Mouse (Mus musculus): ENCODE measurements around the gene Adam23. TPM values are rescaled to one million over a fixed set of nuclear protein-coding genes. Genes with fewer than 3 reads are reported as not detected.

Gene Adam23
- polyA plus RNA-seq, 1 experiment from 2014 or later = 9.3 TPM

DNA sequence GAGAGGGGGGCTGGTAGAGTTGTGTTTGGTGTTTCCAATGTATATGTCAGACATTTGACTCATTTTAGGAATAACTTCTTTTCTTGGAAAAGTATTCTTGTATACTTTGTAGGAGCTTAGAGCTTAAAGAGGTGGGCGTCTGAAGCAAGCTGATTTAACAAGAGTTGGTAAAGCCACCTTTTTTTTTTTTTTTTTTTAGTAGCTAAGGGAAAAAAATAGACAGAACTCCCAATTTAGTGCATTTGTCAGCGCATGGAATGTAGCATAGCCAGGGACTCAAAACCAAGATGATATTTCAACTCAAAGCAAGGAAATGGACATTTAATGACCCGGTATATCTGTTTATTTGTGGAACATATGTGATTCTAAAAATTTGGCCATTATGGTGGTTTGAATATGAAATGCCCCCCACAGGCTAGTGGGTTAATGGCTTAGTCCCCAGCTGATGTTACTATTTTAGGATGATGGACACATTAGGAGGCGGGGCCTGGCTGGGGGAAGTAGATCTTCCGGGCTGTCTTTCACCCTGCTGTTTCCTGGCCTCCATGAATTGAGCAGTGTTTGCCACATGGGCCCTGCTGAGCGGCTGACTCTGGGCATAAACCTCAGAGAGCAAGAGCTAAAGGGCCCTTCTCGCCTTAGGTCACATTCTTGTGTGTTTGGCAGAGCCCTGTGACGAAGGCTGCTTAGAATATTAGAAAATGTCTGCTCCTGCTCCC, 12.3 kb downstream of the Adam23 start:
- Histone ChIP-seq H3K4me3 (ENCODE audit: low read depth, low read length) (no peak overlapping the region), H3K9ac (ENCODE audit: low read depth, low read length) (no peak overlapping the region), H3K27me3 (replicated peaks; ENCODE audit: control insufficient read depth, insufficient read depth, low read length) (no peaks in the 10 kb centered on the region), H3K9me3 (ENCODE audit: control insufficient read depth, low read length) (no peaks in the 10 kb centered on the region), H3K4me1 (ENCODE audit: control insufficient read depth, insufficient read depth, low read length) (no peaks in the 10 kb centered on the region), H3K27ac (replicated peaks; ENCODE audit: low read depth, low read length) (no peak overlapping the region), H3K4me2 (ENCODE audit: low read depth, low read length) (no peak overlapping the region), H3K36me3 (ENCODE audit: control insufficient read depth, insufficient read depth, low read length) (no peaks in the 10 kb centered on the region)
- WGBS = 51% methylated on average over 8 of the region's 8 CpGs
- peak; percentile 12 for DNase-seq (ENCODE audit: low spot score)
- ATAC-seq (ENCODE audit: low read depth) = 0 out of 2 replicates have a peak, but pooled peaks have one; percentile 22

DNA sequence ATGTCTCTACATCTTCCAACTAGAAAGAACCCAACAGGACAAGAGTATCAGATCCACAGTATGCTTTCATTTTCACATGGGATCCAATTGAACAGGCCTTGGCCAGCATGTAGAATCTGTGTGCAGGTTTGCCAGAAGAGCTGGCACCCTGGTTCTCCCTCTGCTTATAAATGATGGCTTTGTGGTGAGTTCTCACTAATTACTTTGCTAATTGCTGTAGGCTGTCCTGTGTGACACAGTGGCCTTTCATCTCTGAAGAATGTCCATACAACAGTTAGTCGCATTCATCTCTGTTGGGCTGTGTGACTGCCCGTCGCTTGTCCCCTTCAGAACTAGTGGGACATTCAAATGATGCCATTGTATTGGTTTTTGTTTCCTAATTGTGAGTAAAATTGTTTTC, 13.5 kb downstream of the Adam23 start:
- no peaks in the 10 kb centered on the region for H3K4me1 ChIP-seq (ENCODE audit: control insufficient read depth, insufficient read depth, low read length)
- no peaks in the 10 kb centered on the region for H3K27me3 ChIP-seq (replicated peaks; ENCODE audit: control insufficient read depth, insufficient read depth, low read length)
- H3K4me2 ChIP-seq (ENCODE audit: low read depth, low read length) = no peak overlapping the region
- H3K36me3 ChIP-seq (ENCODE audit: control insufficient read depth, insufficient read depth, low read length) = no peaks in the 10 kb centered on the region
- no peak overlapping the region for H3K9ac ChIP-seq (ENCODE audit: low read depth, low read length)
- H3K9me3 ChIP-seq (ENCODE audit: control insufficient read depth, low read length) = no peaks in the 10 kb centered on the region
- 62% methylated on average over 3 of the region's 3 CpGs for WGBS
- no peak overlapping the region for H3K27ac ChIP-seq (replicated peaks; ENCODE audit: low read depth, low read length)
- H3K4me3 ChIP-seq (ENCODE audit: low read depth, low read length) = no peak overlapping the region
- ATAC-seq (ENCODE audit: low read depth) (no peak), DNase-seq (ENCODE audit: low spot score) (no peak)

DNA sequence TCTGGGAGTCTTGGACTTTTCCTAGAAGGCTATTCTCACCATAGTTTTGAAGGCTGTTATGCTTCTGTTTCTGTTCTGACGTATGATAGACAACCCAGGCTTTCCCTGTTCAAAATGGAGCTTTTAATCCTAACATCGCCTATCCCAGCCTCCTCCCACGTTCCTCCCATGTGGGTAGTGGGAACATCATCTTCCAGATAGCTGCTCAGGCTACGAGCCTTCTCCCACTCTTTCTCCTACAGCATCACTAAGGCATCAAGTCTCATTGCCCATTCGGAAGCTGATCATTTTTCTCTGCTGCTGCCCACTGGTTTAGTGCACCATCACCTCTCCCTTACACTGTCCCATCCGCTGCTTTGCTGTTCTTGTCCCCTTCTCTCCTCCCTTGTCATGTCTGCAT, 14.2 kb downstream of the Adam23 start:
- no peak overlapping the region for H3K4me2 ChIP-seq (ENCODE audit: low read depth, low read length)
- no peak overlapping the region for H3K9ac ChIP-seq (ENCODE audit: low read depth, low read length)
- 80% methylated on average over 6 of the region's 6 CpGs for WGBS

DNA sequence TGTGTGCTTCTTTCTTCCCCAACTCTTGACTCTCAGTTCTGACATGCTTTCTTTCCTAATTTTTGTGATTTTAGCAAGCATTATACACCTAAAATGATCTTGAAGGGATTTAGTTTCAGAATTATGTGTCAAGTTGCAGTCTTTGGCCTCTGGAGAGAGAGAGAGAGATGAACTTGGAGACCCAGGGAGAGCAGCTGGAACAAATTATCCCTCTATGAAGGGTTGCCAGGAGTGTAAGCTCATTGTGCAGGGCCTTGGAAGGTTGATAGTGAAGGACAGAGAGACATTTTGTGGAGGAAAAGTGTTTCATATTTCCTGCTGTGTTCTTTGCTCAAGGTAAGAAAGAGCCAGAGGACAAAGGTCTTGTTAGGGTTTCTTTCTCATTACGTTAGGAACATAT, 18.8 kb downstream of the Adam23 start:
- H3K4me3 ChIP-seq (ENCODE audit: low read depth, low read length) = no peak overlapping the region
- H3K9me3 ChIP-seq (ENCODE audit: control insufficient read depth, low read length) = no peaks in the 10 kb centered on the region
- 43% methylated on average over 1 of the region's 1 CpGs for WGBS
- no peak overlapping the region for H3K27ac ChIP-seq (replicated peaks; ENCODE audit: low read depth, low read length)
- no peaks in the 10 kb centered on the region for H3K27me3 ChIP-seq (replicated peaks; ENCODE audit: control insufficient read depth, insufficient read depth, low read length)
- peak; percentile 42 for DNase-seq (ENCODE audit: low spot score)
- H3K4me1 ChIP-seq (ENCODE audit: control insufficient read depth, insufficient read depth, low read length) = 0 out of 2 replicates have a peak, but pooled peaks cover 4% of the 10 kb centered on the region
- no peak overlapping the region for H3K9ac ChIP-seq (ENCODE audit: low read depth, low read length)
- H3K36me3 ChIP-seq (ENCODE audit: control insufficient read depth, insufficient read depth, low read length) = no peaks in the 10 kb centered on the region
- ATAC-seq (ENCODE audit: low read depth) = no peak
- no peak overlapping the region for H3K4me2 ChIP-seq (ENCODE audit: low read depth, low read length)

More for the DNA sequence above, 14.2 kb downstream of the Adam23 start:
- Histone ChIP-seq H3K27me3 (replicated peaks; ENCODE audit: control insufficient read depth, insufficient read depth, low read length) (no peaks in the 10 kb centered on the region), H3K4me3 (ENCODE audit: low read depth, low read length) (no peak overlapping the region), H3K27ac (replicated peaks; ENCODE audit: low read depth, low read length) (no peak overlapping the region), H3K4me1 (ENCODE audit: control insufficient read depth, insufficient read depth, low read length) (0 out of 2 replicates have a peak, but pooled peaks cover 4% of the 10 kb centered on the region), H3K9me3 (ENCODE audit: control insufficient read depth, low read length) (no peaks in the 10 kb centered on the region), H3K36me3 (ENCODE audit: control insufficient read depth, insufficient read depth, low read length) (no peaks in the 10 kb centered on the region)
- ATAC-seq (ENCODE audit: low read depth) (no peak), DNase-seq (ENCODE audit: low spot score) (no peak)

DNA sequence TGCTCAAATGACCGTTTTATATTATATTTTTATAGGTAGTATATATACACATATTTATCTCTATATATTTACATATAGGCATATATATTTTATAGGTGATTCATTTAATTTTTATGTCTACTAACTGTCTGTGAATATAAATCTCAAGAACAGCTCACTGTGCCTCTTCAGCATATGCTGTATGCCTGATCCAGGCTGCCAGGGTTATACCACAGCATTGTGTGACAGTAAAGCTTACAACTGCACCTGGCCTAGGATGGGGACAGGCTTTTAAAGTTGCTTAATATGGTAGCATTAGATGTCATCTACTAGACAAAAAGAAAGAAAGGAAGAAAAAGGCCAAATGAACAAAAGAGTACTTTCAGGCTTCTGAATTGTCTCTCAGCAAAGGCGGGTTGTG, 27.6 kb downstream of the Adam23 start:
- H3K9me3 ChIP-seq (ENCODE audit: control insufficient read depth, low read length) = no peaks in the 10 kb centered on the region
- H3K27me3 ChIP-seq (replicated peaks; ENCODE audit: control insufficient read depth, insufficient read depth, low read length) = no peaks in the 10 kb centered on the region
- WGBS = 73% methylated on average over 2 of the region's 2 CpGs
- H3K27ac ChIP-seq (replicated peaks; ENCODE audit: low read depth, low read length) = no peak overlapping the region
- H3K4me1 ChIP-seq (ENCODE audit: control insufficient read depth, insufficient read depth, low read length) = no peaks in the 10 kb centered on the region
- no peak overlapping the region for H3K4me3 ChIP-seq (ENCODE audit: low read depth, low read length)
- no peak for ATAC-seq (ENCODE audit: low read depth)
- no peak for DNase-seq (ENCODE audit: low spot score)
- H3K9ac ChIP-seq (ENCODE audit: low read depth, low read length) = no peak overlapping the region
- H3K4me2 ChIP-seq (ENCODE audit: low read depth, low read length) = no peak overlapping the region
- no peaks in the 10 kb centered on the region for H3K36me3 ChIP-seq (ENCODE audit: control insufficient read depth, insufficient read depth, low read length)

DNA sequence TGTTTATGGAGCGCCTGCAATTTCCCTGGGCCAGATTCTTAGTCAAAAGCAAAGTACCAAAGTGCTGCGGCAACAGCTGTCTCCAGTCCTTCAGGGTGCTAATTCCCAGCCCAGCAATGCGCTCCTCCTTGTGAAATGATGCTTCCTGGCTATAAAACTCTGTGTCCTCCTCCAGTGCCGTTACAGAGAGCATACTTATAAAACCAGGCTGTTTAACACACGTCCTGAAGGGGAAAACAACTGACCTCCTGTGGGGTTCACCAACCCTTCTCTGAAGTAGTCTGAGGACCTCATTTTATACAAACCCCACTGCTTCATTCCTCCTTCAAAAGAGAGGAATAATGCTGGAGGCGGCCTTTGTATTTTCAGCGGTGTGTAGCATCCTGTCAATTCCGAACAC, 28.0 kb downstream of the Adam23 start:
- H3K9ac ChIP-seq (ENCODE audit: low read depth, low read length) = no peak overlapping the region
- H3K27ac ChIP-seq (replicated peaks; ENCODE audit: low read depth, low read length) = no peak overlapping the region
- ATAC-seq (ENCODE audit: low read depth) (no peak), DNase-seq (ENCODE audit: low spot score) (no peak)
- no peak overlapping the region for H3K4me3 ChIP-seq (ENCODE audit: low read depth, low read length)
- H3K4me2 ChIP-seq (ENCODE audit: low read depth, low read length) = no peak overlapping the region
- H3K4me1 ChIP-seq (ENCODE audit: control insufficient read depth, insufficient read depth, low read length) = no peaks in the 10 kb centered on the region
- WGBS = 48% methylated on average over 8 of the region's 8 CpGs
- H3K9me3 ChIP-seq (ENCODE audit: control insufficient read depth, low read length) = no peaks in the 10 kb centered on the region
- no peaks in the 10 kb centered on the region for H3K36me3 ChIP-seq (ENCODE audit: control insufficient read depth, insufficient read depth, low read length)
- H3K27me3 ChIP-seq (replicated peaks; ENCODE audit: control insufficient read depth, insufficient read depth, low read length) = no peaks in the 10 kb centered on the region

DNA sequence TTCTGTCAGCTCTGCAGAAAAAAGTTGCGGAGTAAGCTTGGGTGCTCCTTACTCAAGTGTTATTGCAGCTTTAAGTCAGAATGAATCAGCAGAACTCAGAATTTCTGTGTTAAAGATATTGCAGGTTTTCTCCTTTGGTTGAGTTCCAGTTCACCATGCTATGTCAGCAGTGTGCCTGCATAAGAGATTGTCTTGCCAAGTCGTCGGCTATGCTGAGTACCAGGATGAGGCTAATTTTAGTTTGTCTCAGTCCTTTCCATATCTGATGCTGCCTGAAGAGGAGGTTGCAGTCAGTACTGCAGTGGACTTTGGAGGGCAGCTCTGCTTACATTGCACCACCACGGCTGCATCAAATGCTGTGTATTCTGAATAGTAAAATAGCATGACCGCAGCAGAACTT, 33.3 kb downstream of the Adam23 start:
- no peaks in the 10 kb centered on the region for H3K36me3 ChIP-seq (ENCODE audit: control insufficient read depth, insufficient read depth, low read length)
- no peaks in the 10 kb centered on the region for H3K9me3 ChIP-seq (ENCODE audit: control insufficient read depth, low read length)
- DNase-seq (ENCODE audit: low spot score) = no peak
- no peak overlapping the region for H3K9ac ChIP-seq (ENCODE audit: low read depth, low read length)
- H3K4me3 ChIP-seq (ENCODE audit: low read depth, low read length) = no peak overlapping the region
- 85% methylated on average over 5 of the region's 5 CpGs for WGBS
- no peak for ATAC-seq (ENCODE audit: low read depth)
- no peaks in the 10 kb centered on the region for H3K27me3 ChIP-seq (replicated peaks; ENCODE audit: control insufficient read depth, insufficient read depth, low read length)
- H3K27ac ChIP-seq (replicated peaks; ENCODE audit: low read depth, low read length) = no peak overlapping the region
- no peaks in the 10 kb centered on the region for H3K4me1 ChIP-seq (ENCODE audit: control insufficient read depth, insufficient read depth, low read length)
- no peak overlapping the region for H3K4me2 ChIP-seq (ENCODE audit: low read depth, low read length)

DNA sequence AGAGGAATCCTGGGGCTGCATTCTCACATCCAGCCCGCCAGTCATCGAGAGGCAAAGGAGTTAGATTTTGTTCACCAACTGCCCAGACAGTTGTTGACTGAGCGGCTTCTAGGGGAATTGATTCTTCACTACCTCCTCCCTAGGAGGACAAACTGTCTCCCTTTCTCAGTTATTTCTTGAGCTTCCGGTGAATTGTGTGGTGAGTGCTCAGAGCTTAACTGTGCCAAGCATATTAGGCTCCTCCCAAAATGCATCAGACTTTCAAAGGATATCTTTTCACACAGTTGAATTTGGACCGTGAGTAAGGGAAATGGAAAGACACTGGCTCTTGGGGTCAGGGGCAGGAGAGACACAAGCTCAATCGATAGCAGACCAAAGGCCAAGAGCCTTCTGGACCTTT, 39.0 kb downstream of the Adam23 start:
- no peak for ATAC-seq (ENCODE audit: low read depth)
- H3K27me3 ChIP-seq (replicated peaks; ENCODE audit: control insufficient read depth, insufficient read depth, low read length) = no peaks in the 10 kb centered on the region
- H3K4me3 ChIP-seq (ENCODE audit: low read depth, low read length) = no peak overlapping the region
- no peaks in the 10 kb centered on the region for H3K4me1 ChIP-seq (ENCODE audit: control insufficient read depth, insufficient read depth, low read length)
- 91% methylated on average over 6 of the region's 6 CpGs for WGBS
- DNase-seq (ENCODE audit: low spot score) = no peak
- no peak overlapping the region for H3K27ac ChIP-seq (replicated peaks; ENCODE audit: low read depth, low read length)
- H3K4me2 ChIP-seq (ENCODE audit: low read depth, low read length) = no peak overlapping the region
- H3K9ac ChIP-seq (ENCODE audit: low read depth, low read length) = no peak overlapping the region
- H3K36me3 ChIP-seq (ENCODE audit: control insufficient read depth, insufficient read depth, low read length) = no peaks in the 10 kb centered on the region
- H3K9me3 ChIP-seq (ENCODE audit: control insufficient read depth, low read length) = no peaks in the 10 kb centered on the region

DNA sequence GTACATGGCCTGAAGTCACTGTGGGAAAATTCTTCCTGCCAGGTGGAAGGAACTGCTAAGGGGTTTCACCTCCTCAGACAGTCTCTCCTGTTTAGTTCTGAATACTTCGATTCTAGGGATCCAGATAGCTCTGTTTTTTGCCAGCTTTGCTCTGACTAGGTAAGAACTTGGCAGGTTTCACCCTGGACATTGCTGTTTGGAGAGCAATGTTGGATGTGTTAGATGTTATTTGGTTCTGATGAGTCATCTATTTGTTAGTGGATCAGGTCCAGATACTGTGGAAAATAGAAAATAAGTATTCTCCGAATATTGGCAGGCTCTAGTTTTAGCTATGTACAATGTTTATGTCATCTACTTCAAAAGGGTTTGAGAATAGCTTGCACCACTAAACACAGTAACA, 41.0 kb downstream of the Adam23 start:
- H3K9me3 ChIP-seq (ENCODE audit: control insufficient read depth, low read length) = no peaks in the 10 kb centered on the region
- no peak overlapping the region for H3K9ac ChIP-seq (ENCODE audit: low read depth, low read length)
- no peaks in the 10 kb centered on the region for H3K27me3 ChIP-seq (replicated peaks; ENCODE audit: control insufficient read depth, insufficient read depth, low read length)
- 81% methylated on average over 2 of the region's 2 CpGs for WGBS
- no peak overlapping the region for H3K4me3 ChIP-seq (ENCODE audit: low read depth, low read length)
- H3K4me2 ChIP-seq (ENCODE audit: low read depth, low read length) = no peak overlapping the region
- no peaks in the 10 kb centered on the region for H3K36me3 ChIP-seq (ENCODE audit: control insufficient read depth, insufficient read depth, low read length)
- ATAC-seq (ENCODE audit: low read depth) = no peak
- no peak for DNase-seq (ENCODE audit: low spot score)
- no peak overlapping the region for H3K27ac ChIP-seq (replicated peaks; ENCODE audit: low read depth, low read length)
- no peaks in the 10 kb centered on the region for H3K4me1 ChIP-seq (ENCODE audit: control insufficient read depth, insufficient read depth, low read length)

All from embryonic facial prominence, embryonic 14.5 days (tissue).